Mouse (Mus musculus): ENCODE data around the gene Srrm3. TPM values are rescaled to one million over a fixed set of nuclear protein-coding genes. Genes with fewer than 3 reads are reported as not detected.

The Srrm3 gene
- polyA plus RNA-seq, 2 experiments: 0.01 TPM; not detected in 1

- Histone ChIP-seq H3K4me1 (replicated peaks; ENCODE audit: control insufficient read depth in 2 of 2, insufficient read depth in 2 of 2, low read length in 1 of 2) (no peaks in the 10 kb centered on the region; a peak in 1 of 4 replicates), H3K4me2 (ENCODE audit: low read depth) (no peak overlapping the region), H3K27me3 (ENCODE audit: control insufficient read depth, insufficient read depth, low read length) (no peaks in the 10 kb centered on the region), H3K9ac (replicated peaks) (no peak overlapping the region), H3K9me3 (ENCODE audit: control insufficient read depth, low read length) (no peaks in the 10 kb centered on the region), H3K27ac (no peak overlapping the region), H3K36me3 (replicated peaks; ENCODE audit: control insufficient read depth, insufficient read depth, low read depth) (no peaks in the 10 kb centered on the region), H3K4me3 (ENCODE audit: insufficient read depth in 1 of 2, low read depth in 2 of 2, low read length in 2 of 2) (no peak overlapping the region)
- DNase-seq (ENCODE audit: low read depth in 3 of 3, low spot score in 3 of 3): no peak
- no peak for TF ChIP-seq EP300 (IDR thresholded peaks at IDR 0.05; ENCODE audit: low read depth)
- TF ChIP-seq CTCF (IDR thresholded peaks at IDR 0.05; ENCODE audit: low read depth): no peak
- 69% methylated on average over 8 of the region's 8 CpGs for WGBS (ENCODE audit: insufficient replicate concordance)
- ATAC-seq (ENCODE audit: insufficient read depth): no peak
Observed at GRCm38 (mm10) chr5:135802641-135803040, 4.0 kb upstream of the Srrm3 start.

GRCm38 (mm10) chr5:135803135-135803534 lies 3.6 kb upstream of the Srrm3 start:
- TF ChIP-seq CTCF (IDR thresholded peaks at IDR 0.05; ENCODE audit: low read depth): peak; percentile 48
- no peak for TF ChIP-seq EP300 (IDR thresholded peaks at IDR 0.05; ENCODE audit: low read depth)
- WGBS (ENCODE audit: insufficient replicate concordance): 40% methylated on average over 4 of the region's 4 CpGs

GRCm38 (mm10) chr5:135803676-135804075 lies 3.0 kb upstream of the Srrm3 start:
- no peaks in the 10 kb centered on the region; a peak in 1 of 4 replicates for H3K4me1 ChIP-seq (replicated peaks; ENCODE audit: control insufficient read depth in 2 of 2, insufficient read depth in 2 of 2, low read length in 1 of 2)
- H3K4me2 ChIP-seq (ENCODE audit: low read depth): no peak overlapping the region
- TF ChIP-seq CTCF (IDR thresholded peaks at IDR 0.05; ENCODE audit: low read depth) (no peak), EP300 (IDR thresholded peaks at IDR 0.05; ENCODE audit: low read depth) (no peak)
- ATAC-seq (ENCODE audit: insufficient read depth) (no peak), DNase-seq (ENCODE audit: low read depth in 3 of 3, low spot score in 3 of 3) (no peak)
- H3K4me3 ChIP-seq (ENCODE audit: insufficient read depth in 1 of 2, low read depth in 2 of 2, low read length in 2 of 2): no peak overlapping the region
- no peak overlapping the region for H3K27ac ChIP-seq
- no peaks in the 10 kb centered on the region for H3K36me3 ChIP-seq (replicated peaks; ENCODE audit: control insufficient read depth, insufficient read depth, low read depth)
- H3K9ac ChIP-seq (replicated peaks): no peak overlapping the region
- WGBS (ENCODE audit: insufficient replicate concordance): 55% methylated on average over 4 of the region's 4 CpGs
- H3K27me3 ChIP-seq (ENCODE audit: control insufficient read depth, insufficient read depth, low read length): no peaks in the 10 kb centered on the region
- H3K9me3 ChIP-seq (ENCODE audit: control insufficient read depth, low read length): no peaks in the 10 kb centered on the region

More at GRCm38 (mm10) chr5:135803135-135803534, 3.6 kb upstream of the Srrm3 start:
- DNase-seq (ENCODE audit: low read depth in 3 of 3, low spot score in 3 of 3): no peak
- no peak for ATAC-seq (ENCODE audit: insufficient read depth)
- no peaks in the 10 kb centered on the region for H3K36me3 ChIP-seq (replicated peaks; ENCODE audit: control insufficient read depth, insufficient read depth, low read depth)
- no peak overlapping the region for H3K27ac ChIP-seq
- H3K9ac ChIP-seq (replicated peaks): no peak overlapping the region
- no peaks in the 10 kb centered on the region; a peak in 1 of 4 replicates for H3K4me1 ChIP-seq (replicated peaks; ENCODE audit: control insufficient read depth in 2 of 2, insufficient read depth in 2 of 2, low read length in 1 of 2)
- H3K4me3 ChIP-seq (ENCODE audit: insufficient read depth in 1 of 2, low read depth in 2 of 2, low read length in 2 of 2): no peak overlapping the region
- no peak overlapping the region for H3K4me2 ChIP-seq (ENCODE audit: low read depth)
- H3K9me3 ChIP-seq (ENCODE audit: control insufficient read depth, low read length): no peaks in the 10 kb centered on the region
- H3K27me3 ChIP-seq (ENCODE audit: control insufficient read depth, insufficient read depth, low read length): no peaks in the 10 kb centered on the region

GRCm38 (mm10) chr5:135804735-135805134 lies 2.0 kb upstream of the Srrm3 start:
- no peaks in the 10 kb centered on the region for H3K36me3 ChIP-seq (replicated peaks; ENCODE audit: control insufficient read depth, insufficient read depth, low read depth)
- no peaks in the 10 kb centered on the region for H3K27me3 ChIP-seq (ENCODE audit: control insufficient read depth, insufficient read depth, low read length)
- no peak overlapping the region for H3K27ac ChIP-seq
- no peaks in the 10 kb centered on the region; a peak in 1 of 4 replicates for H3K4me1 ChIP-seq (replicated peaks; ENCODE audit: control insufficient read depth in 2 of 2, insufficient read depth in 2 of 2, low read length in 1 of 2)
- ATAC-seq (ENCODE audit: insufficient read depth): no peak
- H3K9ac ChIP-seq (replicated peaks): no peak overlapping the region
- no peak for DNase-seq (ENCODE audit: low read depth in 3 of 3, low spot score in 3 of 3)
- no peak overlapping the region for H3K4me3 ChIP-seq (ENCODE audit: insufficient read depth in 1 of 2, low read depth in 2 of 2, low read length in 2 of 2)
- no peak for TF ChIP-seq EP300 (IDR thresholded peaks at IDR 0.05; ENCODE audit: low read depth)
- TF ChIP-seq CTCF (IDR thresholded peaks at IDR 0.05; ENCODE audit: low read depth): no peak
- no peak overlapping the region for H3K4me2 ChIP-seq (ENCODE audit: low read depth)
- 52% methylated on average over 2 of the region's 2 CpGs for WGBS (ENCODE audit: insufficient replicate concordance)
- H3K9me3 ChIP-seq (ENCODE audit: control insufficient read depth, low read length): no peaks in the 10 kb centered on the region

GRCm38 (mm10) chr5:135807263-135807637 lies 560 bp downstream of the Srrm3 start:
- Histone ChIP-seq H3K27me3 (ENCODE audit: control insufficient read depth, insufficient read depth, low read length) (no peaks in the 10 kb centered on the region), H3K4me2 (ENCODE audit: low read depth) (no peak overlapping the region), H3K36me3 (replicated peaks; ENCODE audit: control insufficient read depth, insufficient read depth, low read depth) (no peaks in the 10 kb centered on the region), H3K9me3 (ENCODE audit: control insufficient read depth, low read length) (no peaks in the 10 kb centered on the region), H3K9ac (replicated peaks) (no peak overlapping the region), H3K27ac (no peak overlapping the region), H3K4me1 (replicated peaks; ENCODE audit: control insufficient read depth in 2 of 2, insufficient read depth in 2 of 2, low read length in 1 of 2) (no peaks in the 10 kb centered on the region; a peak in 1 of 4 replicates), H3K4me3 (ENCODE audit: insufficient read depth in 1 of 2, low read depth in 2 of 2, low read length in 2 of 2) (no peak overlapping the region)
- DNase-seq (ENCODE audit: low read depth in 3 of 3, low spot score in 3 of 3) (no peak), ATAC-seq (ENCODE audit: insufficient read depth) (no peak)
- TF ChIP-seq EP300 (IDR thresholded peaks at IDR 0.05; ENCODE audit: low read depth) (no peak), CTCF (IDR thresholded peaks at IDR 0.05; ENCODE audit: low read depth) (no peak)
- 26% methylated on average over 3 of the region's 3 CpGs for WGBS (ENCODE audit: insufficient replicate concordance)
